Mouse (Mus musculus): Measurements from ENCODE around the gene Rpl5. TPM values are rescaled to one million over a fixed set of nuclear protein-coding genes. Genes with fewer than 3 reads are reported as not detected.

Rpl5 gene
- polyA plus RNA-seq, 1 experiment = 34.3 TPM

- TF ChIP-seq POLR2A (IDR thresholded peaks at IDR 0.05; ENCODE audit: low read depth, low read length) (no peak), CTCF (IDR thresholded peaks at IDR 0.05; ENCODE audit: extremely low read depth, insufficient read length, insufficient replicate concordance, low read depth, low read length) (no peak)
- Histone ChIP-seq H3K36me3 (ENCODE audit: control insufficient read depth, insufficient read depth, low read length) (no peaks in the 10 kb centered on the region), H3K27me3 (ENCODE audit: control insufficient read depth, insufficient read depth, low read length) (no peaks in the 10 kb centered on the region), H3K27ac (ENCODE audit: insufficient read depth, low read depth, low read length) (no peak overlapping the region; the same call in 1 of the 2 replicates), H3K4me3 (ENCODE audit: low read depth, low read length) (no peak overlapping the region), H3K4me1 (ENCODE audit: control insufficient read depth, insufficient read depth, insufficient read length, low read length) (peaks cover 13% of the 10 kb centered on the region; the same call in 1 of the 2 replicates)
- 15% methylated on average over 2 of the region's 2 CpGs for WGBS
These were observed 33.9 kb upstream of the Rpl5 start for GRCm38 (mm10) chr5:107866127-107867126.

DNA sequence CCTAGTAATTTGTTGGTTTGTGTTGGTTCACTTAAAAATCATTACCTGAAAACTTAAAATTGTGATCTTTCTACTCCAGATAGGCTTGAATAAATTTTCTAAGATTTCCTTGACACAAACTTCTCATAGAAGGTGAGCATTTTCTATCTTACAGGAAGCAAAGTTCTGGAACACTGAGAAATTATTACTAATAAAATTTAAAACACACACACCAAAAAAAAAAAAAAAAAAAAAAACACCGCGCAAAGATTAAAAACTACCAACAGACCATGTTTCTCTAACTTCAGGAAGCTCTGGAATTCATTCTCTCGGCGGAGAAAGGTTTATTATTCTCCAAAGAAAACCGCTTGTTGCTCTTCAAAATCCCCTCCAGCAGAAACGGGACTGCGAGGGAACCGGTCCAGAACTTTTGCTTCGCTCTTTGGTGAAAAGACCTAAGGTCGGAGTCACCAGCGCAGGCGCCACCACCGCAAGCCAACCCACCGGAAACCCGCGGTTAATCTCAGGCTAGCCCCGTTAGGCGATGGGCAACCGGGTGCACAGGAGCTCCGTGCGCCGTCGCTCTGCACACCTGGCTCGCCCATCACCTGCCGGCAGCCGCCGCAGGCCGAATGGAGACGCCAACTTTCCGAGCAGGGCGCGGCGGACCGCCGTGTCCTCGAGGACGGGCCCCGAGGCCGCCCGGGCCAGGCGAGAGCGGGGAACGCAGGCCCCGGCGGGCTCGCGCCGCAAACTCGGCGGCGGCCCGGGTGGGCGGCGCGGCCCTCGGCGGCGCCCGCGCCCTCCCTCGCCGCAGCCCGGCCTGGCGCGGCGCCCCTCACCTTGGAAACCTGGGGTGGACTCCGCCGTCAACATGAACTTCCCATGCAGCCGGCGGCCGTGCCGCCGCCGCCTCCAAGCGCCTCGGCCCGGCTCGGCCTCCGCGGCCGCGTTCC, 32.1 kb upstream of the Rpl5 start:
- Histone ChIP-seq H3K4me3 (ENCODE audit: low read depth, low read length) (peak overlapping the region; percentile 81), H3K4me1 (ENCODE audit: control insufficient read depth, insufficient read depth, insufficient read length, low read length) (peaks cover 13% of the 10 kb centered on the region; the same call in 1 of the 2 replicates), H3K27ac (ENCODE audit: insufficient read depth, low read depth, low read length) (peak overlapping the region; percentile 54), H3K36me3 (ENCODE audit: control insufficient read depth, insufficient read depth, low read length) (no peaks in the 10 kb centered on the region), H3K27me3 (ENCODE audit: control insufficient read depth, insufficient read depth, low read length) (no peaks in the 10 kb centered on the region)
- WGBS = under 1% methylated on average over 81 of the region's 82 CpGs
- no peak for TF ChIP-seq CTCF (IDR thresholded peaks at IDR 0.05; ENCODE audit: extremely low read depth, insufficient read length, insufficient replicate concordance, low read depth, low read length)
- no peak for TF ChIP-seq POLR2A (IDR thresholded peaks at IDR 0.05; ENCODE audit: low read depth, low read length)

- H3K27me3 ChIP-seq (ENCODE audit: control insufficient read depth, insufficient read depth, low read length) = no peaks in the 10 kb centered on the region; the same call in 1 of the 2 replicates
- H3K4me3 ChIP-seq (ENCODE audit: low read depth, low read length) = peak overlapping the region; percentile 81
- peak overlapping the region; percentile 54 for H3K27ac ChIP-seq (ENCODE audit: insufficient read depth, low read depth, low read length)
- H3K4me1 ChIP-seq (ENCODE audit: control insufficient read depth, insufficient read depth, insufficient read length, low read length) = peaks cover 12% of the 10 kb centered on the region; the same call in 1 of the 2 replicates
- under 1% methylated on average over 58 of the region's 58 CpGs for WGBS
- no peaks in the 10 kb centered on the region for H3K36me3 ChIP-seq (ENCODE audit: control insufficient read depth, insufficient read depth, low read length)
- TF ChIP-seq CTCF (IDR thresholded peaks at IDR 0.05; ENCODE audit: extremely low read depth, insufficient read length, insufficient replicate concordance, low read depth, low read length) = no peak
- peak; percentile 87 for TF ChIP-seq POLR2A (IDR thresholded peaks at IDR 0.05; ENCODE audit: low read depth, low read length)
These were observed 31.3 kb upstream of the Rpl5 start for GRCm38 (mm10) chr5:107868905-107869424.

DNA sequence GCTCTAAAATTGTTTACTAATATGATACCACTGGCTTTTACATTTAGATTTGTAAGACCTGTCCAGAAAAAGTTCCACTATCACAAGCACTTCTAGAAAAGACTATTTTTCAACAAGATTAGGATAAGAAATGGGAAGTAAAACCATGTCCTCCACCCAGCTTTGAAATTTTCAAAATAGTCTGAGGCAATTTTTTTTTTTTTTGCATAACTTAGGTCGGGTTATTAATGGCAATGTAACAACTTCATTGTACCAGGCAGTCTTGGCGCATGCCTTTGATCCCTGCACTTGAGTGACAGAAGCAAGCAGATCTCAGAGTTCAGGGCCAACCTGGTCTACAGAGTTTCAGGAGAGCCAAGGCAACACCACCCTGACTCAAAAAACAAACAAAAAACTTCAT, 30.6 kb upstream of the Rpl5 start:
- Histone ChIP-seq H3K36me3 (ENCODE audit: control insufficient read depth, insufficient read depth, low read length) (no peaks in the 10 kb centered on the region), H3K27me3 (ENCODE audit: control insufficient read depth, insufficient read depth, low read length) (no peaks in the 10 kb centered on the region; the same call in 1 of the 2 replicates), H3K4me1 (ENCODE audit: control insufficient read depth, insufficient read depth, insufficient read length, low read length) (peaks cover 10% of the 10 kb centered on the region; the same call in 1 of the 2 replicates), H3K4me3 (ENCODE audit: low read depth, low read length) (no peak overlapping the region), H3K27ac (ENCODE audit: insufficient read depth, low read depth, low read length) (no peak overlapping the region)
- TF ChIP-seq CTCF (IDR thresholded peaks at IDR 0.05; ENCODE audit: extremely low read depth, insufficient read length, insufficient replicate concordance, low read depth, low read length) (no peak), POLR2A (IDR thresholded peaks at IDR 0.05; ENCODE audit: low read depth, low read length) (no peak)
- WGBS = 34% methylated on average over 2 of the region's 2 CpGs

- Histone ChIP-seq H3K36me3 (ENCODE audit: control insufficient read depth, insufficient read depth, low read length) (no peaks in the 10 kb centered on the region), H3K4me1 (ENCODE audit: control insufficient read depth, insufficient read depth, insufficient read length, low read length) (no peaks in the 10 kb centered on the region), H3K27me3 (ENCODE audit: control insufficient read depth, insufficient read depth, low read length) (no peaks in the 10 kb centered on the region; the same call in 1 of the 2 replicates), H3K27ac (ENCODE audit: insufficient read depth, low read depth, low read length) (no peak overlapping the region), H3K4me3 (ENCODE audit: low read depth, low read length) (no peak overlapping the region)
- TF ChIP-seq POLR2A (IDR thresholded peaks at IDR 0.05; ENCODE audit: low read depth, low read length) (no peak), CTCF (IDR thresholded peaks at IDR 0.05; ENCODE audit: extremely low read depth, insufficient read length, insufficient replicate concordance, low read depth, low read length) (no peak)
- 60% methylated on average over 6 of the region's 6 CpGs for WGBS
These were observed 27.0 kb upstream of the Rpl5 start for GRCm38 (mm10) chr5:107873330-107873729.

DNA sequence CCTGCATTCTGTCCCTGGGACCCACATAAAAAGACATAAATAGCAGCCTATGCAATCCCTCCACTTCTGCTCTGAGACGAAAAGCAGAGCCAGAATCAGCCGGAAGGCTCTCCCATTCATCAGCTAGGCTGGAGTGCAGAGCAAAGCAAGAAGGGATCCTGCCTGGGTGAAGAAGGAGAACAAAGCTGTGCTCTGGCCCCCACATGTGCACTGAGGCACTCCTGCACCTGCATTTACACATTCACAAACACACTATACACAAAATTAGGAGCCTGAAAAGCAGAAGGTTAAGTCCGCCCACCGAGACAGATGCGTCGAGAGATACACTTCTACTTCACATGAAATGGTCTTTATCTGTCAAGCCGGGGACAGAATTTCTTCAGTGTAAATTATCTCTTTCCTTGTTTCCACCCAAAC, 26.4 kb upstream of the Rpl5 start:
- 53% methylated on average over 7 of the region's 7 CpGs for WGBS
- TF ChIP-seq POLR2A (IDR thresholded peaks at IDR 0.05; ENCODE audit: low read depth, low read length) = no peak
- Histone ChIP-seq H3K27me3 (ENCODE audit: control insufficient read depth, insufficient read depth, low read length) (no peaks in the 10 kb centered on the region; the same call in 1 of the 2 replicates), H3K4me1 (ENCODE audit: control insufficient read depth, insufficient read depth, insufficient read length, low read length) (no peaks in the 10 kb centered on the region), H3K4me3 (ENCODE audit: low read depth, low read length) (no peak overlapping the region), H3K27ac (ENCODE audit: insufficient read depth, low read depth, low read length) (no peak overlapping the region), H3K36me3 (ENCODE audit: control insufficient read depth, insufficient read depth, low read length) (no peaks in the 10 kb centered on the region)

Measured in small intestine, adult 2 months (tissue).